Mouse (Mus musculus) megakaryocyte, embryonic 14.5 days (primary cell): ENCODE measurements at regions not wholly inside any gene's neighbourhood (a gene's known extent, or its start where the extent isn't known, plus 50 kb on each side); places are given as distances from the start of the nearest gene placed in this dataset.

ENCODE experiments used
- FLI1 ChIP-seq: IDR thresholded peaks from 2 replicates; pipeline ENCODE4 v1.6.1; 2012; ENCODE audit warnings: low read length, inconsistent platforms, mixed read lengths
- GATA1 ChIP-seq: IDR thresholded peaks from 3 replicates; pipeline ENCODE4 v1.6.1; 2012; ENCODE audit warnings: mixed read lengths, low read length, inconsistent platforms, borderline replicate concordance

DNA sequence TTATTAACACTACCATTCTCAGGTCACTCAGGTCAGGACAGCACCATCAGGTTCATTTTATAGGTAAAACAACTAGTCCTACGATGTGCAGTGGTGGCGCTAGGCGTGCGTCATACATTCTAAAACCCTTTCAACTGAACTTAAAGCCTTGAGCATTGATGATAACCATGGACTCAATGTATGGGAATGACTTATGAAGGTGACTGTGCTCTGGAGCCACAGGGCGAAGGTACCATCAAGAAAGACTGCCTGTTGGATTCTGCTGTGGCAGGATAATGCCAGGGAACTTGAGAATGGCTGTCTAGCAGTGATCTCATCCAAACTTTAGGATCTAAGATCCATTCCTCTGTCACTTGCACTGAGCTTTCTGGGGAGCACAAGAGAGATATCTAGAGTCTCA is 184.7 kb downstream of the Fam43a start:
- TF ChIP-seq GATA1, result no peak
- no peak for TF ChIP-seq FLI1
